Mouse (Mus musculus) CD8-positive naive resting alpha-beta T cell, adult 2 months (primary cell): ENCODE data around the gene Gstz1.
"Not testable (repeated sequence)": the region's sequence is repeated elsewhere in the genome, so short reads cannot be mapped to it uniquely, and the experiment has no call there.

Experiments used
- DNase-seq, 2 experiments: peaks; one replicate each; pipeline ENCODE4 v3.0.0; 2022; ENCODE audit warnings: low read depth in 2 of 2, low spot score in 2 of 2

Gstz1 gene

GRCm38 (mm10) chr12:87157361-87157760 lies 10.4 kb downstream of the Gstz1 start:
- DNase-seq = no peak

GRCm38 (mm10) chr12:87158099-87158498 lies 11.1 kb downstream of the Gstz1 start:
- no peak for DNase-seq

- no peak for DNase-seq
Observed at GRCm38 (mm10) chr12:87160310-87160709, 13.3 kb downstream of the Gstz1 start.

GRCm38 (mm10) chr12:87160815-87161214 lies 13.8 kb downstream of the Gstz1 start:
- DNase-seq = no peak

GRCm38 (mm10) chr12:87175194-87175946 lies 28.4 kb downstream of the Gstz1 start:
- DNase-seq = no peak

- no peak for DNase-seq
Observed at GRCm38 (mm10) chr12:87177631-87178030, 30.7 kb downstream of the Gstz1 start.

- DNase-seq = no peak
Observed at GRCm38 (mm10) chr12:87193008-87193407, 46.0 kb downstream of the Gstz1 start.

- DNase-seq = no peak
Observed at GRCm38 (mm10) chr12:87195069-87195468, 48.1 kb downstream of the Gstz1 start.

GRCm38 (mm10) chr12:87196310-87196709 lies 49.3 kb downstream of the Gstz1 start:
- DNase-seq = no peak

- DNase-seq = no peak
Observed at GRCm38 (mm10) chr12:87198792-87199191, 51.8 kb downstream of the Gstz1 start.

GRCm38 (mm10) chr12:87199206-87199972 lies 52.4 kb downstream of the Gstz1 start, which contains the start of gene Samd15:
TSS of gene Samd15 (plus strand) at chr12:87199723.
- DNase-seq = peak; percentile 28 to 45

GRCm38 (mm10) chr12:87199973-87200586 lies 53.1 kb downstream of the Gstz1 start, which contains the start of gene Tmed8:
TSS of gene Tmed8 (minus strand) at chr12:87200454.
- peak; percentile 67 to 79 for DNase-seq

GRCm38 (mm10) chr12:87201694-87202093 lies 54.7 kb downstream of the Gstz1 start:
- no peak for DNase-seq

GRCm38 (mm10) chr12:87205789-87206188 lies 58.8 kb downstream of the Gstz1 start:
- not testable (repeated sequence) for DNase-seq

- DNase-seq = no peak
Observed at GRCm38 (mm10) chr12:87212844-87213606, 66.1 kb downstream of the Gstz1 start.
